Mouse (Mus musculus): ENCODE results near the gene Lgr6.
A peak's percentile ranks its signal among the peaks of the same experiment; 100 is the strongest.

The Lgr6 gene

GRCm38 (mm10) chr1:135105124-135105523 lies at the start of gene Lgr6:
TSS of gene Lgr6 (minus strand) at chr1:135105276.
- DNase-seq = peak; percentile 67

- DNase-seq = peak; percentile 91
Observed at GRCm38 (mm10) chr1:135154411-135154959, 49.4 kb upstream of the Lgr6 start.

- DNase-seq = no peak
Observed at GRCm38 (mm10) chr1:135154011-135154410, 48.9 kb upstream of the Lgr6 start.

- DNase-seq = no peak
Observed at GRCm38 (mm10) chr1:135148996-135149395, 43.9 kb upstream of the Lgr6 start.

GRCm38 (mm10) chr1:135148476-135148875 lies 43.4 kb upstream of the Lgr6 start:
- no peak for DNase-seq

- DNase-seq = peak; percentile 31
Observed at GRCm38 (mm10) chr1:135147702-135148058, 42.6 kb upstream of the Lgr6 start.

GRCm38 (mm10) chr1:135146946-135147701 lies 42.0 kb upstream of the Lgr6 start:
- peak; percentile 75 for DNase-seq

GRCm38 (mm10) chr1:135146077-135146945 lies 41.2 kb upstream of the Lgr6 start, which contains the start of gene Arl8a:
TSS of gene Arl8a (plus strand) at chr1:135146824.
- DNase-seq = peak; percentile 94

GRCm38 (mm10) chr1:135143940-135144339 lies 38.9 kb upstream of the Lgr6 start:
- DNase-seq = no peak

GRCm38 (mm10) chr1:135142452-135142851 lies 37.4 kb upstream of the Lgr6 start:
- no peak for DNase-seq

- DNase-seq = no peak
Observed at GRCm38 (mm10) chr1:135139906-135140305, 34.8 kb upstream of the Lgr6 start.

GRCm38 (mm10) chr1:135136500-135136899 lies 31.4 kb upstream of the Lgr6 start:
- peak; percentile 79 for DNase-seq

GRCm38 (mm10) chr1:135135111-135135787 lies 30.2 kb upstream of the Lgr6 start:
- no peak for DNase-seq

GRCm38 (mm10) chr1:135133678-135134435 lies 28.8 kb upstream of the Lgr6 start:
- DNase-seq = no peak

- no peak for DNase-seq
Observed at GRCm38 (mm10) chr1:135132893-135133369, 27.9 kb upstream of the Lgr6 start.

- peak; percentile 57 for DNase-seq
Observed at GRCm38 (mm10) chr1:135132473-135132872, 27.4 kb upstream of the Lgr6 start, which contains the start of gene Ptpn7. TSS of gene Ptpn7 (plus strand) at chr1:135132700.

- no peak for DNase-seq
Observed at GRCm38 (mm10) chr1:135131560-135131959, 26.5 kb upstream of the Lgr6 start.

- DNase-seq = no peak
Observed at GRCm38 (mm10) chr1:135131034-135131433, 26.0 kb upstream of the Lgr6 start.

- no peak for DNase-seq
Observed at GRCm38 (mm10) chr1:135130376-135131018, 25.4 kb upstream of the Lgr6 start.

GRCm38 (mm10) chr1:135129543-135130183 lies 24.6 kb upstream of the Lgr6 start:
- no peak for DNase-seq

- DNase-seq = no peak
Observed at GRCm38 (mm10) chr1:135128986-135129385, 23.9 kb upstream of the Lgr6 start.

Measured in embryo, embryonic 11 days (tissue).